Mouse (Mus musculus): ENCODE results near the gene Dll4. TPM values are rescaled to one million over a fixed set of nuclear protein-coding genes. Genes with fewer than 3 reads are reported as not detected.

The Dll4 gene
- total RNA-seq, 4 experiments from 2014 or later = 2.0 to 3.9 (median 3.0) TPM

- DNase-seq (ENCODE audit: low spot score in 2 of 2) = no peak
Measured at GRCm38 (mm10) chr2:119311544-119311943, 14.0 kb upstream of the Dll4 start.

DNA sequence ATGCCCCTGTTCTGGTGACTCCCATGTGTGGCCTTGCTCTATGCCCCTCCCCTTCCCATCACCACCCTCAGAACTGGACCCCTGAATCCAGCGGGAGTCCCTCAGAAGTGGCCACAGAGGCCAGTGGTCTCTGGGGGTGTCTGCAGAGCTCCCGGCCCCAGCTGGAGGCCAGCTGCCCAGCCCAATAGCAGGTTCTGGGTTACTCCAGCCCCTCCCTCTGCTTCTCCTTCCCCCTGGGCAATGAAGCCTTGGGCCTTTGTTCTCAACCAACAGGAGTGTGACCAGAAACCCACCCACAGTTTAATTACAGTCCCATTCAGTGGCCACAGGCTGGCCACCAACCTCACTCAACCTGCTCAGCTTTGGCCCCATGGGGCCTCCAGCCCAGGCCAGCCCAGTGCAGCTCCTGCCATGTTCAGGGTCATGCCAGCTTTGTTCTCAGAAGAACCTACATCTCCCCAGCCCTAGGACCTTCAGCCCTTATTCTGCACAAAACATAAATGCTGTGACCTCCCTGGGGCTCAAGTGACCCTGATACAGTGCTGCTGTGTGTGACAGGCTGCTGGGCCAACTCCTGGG, 13.1 kb upstream of the Dll4 start:
- DNase-seq (ENCODE audit: low spot score in 2 of 2) = no peak

DNA sequence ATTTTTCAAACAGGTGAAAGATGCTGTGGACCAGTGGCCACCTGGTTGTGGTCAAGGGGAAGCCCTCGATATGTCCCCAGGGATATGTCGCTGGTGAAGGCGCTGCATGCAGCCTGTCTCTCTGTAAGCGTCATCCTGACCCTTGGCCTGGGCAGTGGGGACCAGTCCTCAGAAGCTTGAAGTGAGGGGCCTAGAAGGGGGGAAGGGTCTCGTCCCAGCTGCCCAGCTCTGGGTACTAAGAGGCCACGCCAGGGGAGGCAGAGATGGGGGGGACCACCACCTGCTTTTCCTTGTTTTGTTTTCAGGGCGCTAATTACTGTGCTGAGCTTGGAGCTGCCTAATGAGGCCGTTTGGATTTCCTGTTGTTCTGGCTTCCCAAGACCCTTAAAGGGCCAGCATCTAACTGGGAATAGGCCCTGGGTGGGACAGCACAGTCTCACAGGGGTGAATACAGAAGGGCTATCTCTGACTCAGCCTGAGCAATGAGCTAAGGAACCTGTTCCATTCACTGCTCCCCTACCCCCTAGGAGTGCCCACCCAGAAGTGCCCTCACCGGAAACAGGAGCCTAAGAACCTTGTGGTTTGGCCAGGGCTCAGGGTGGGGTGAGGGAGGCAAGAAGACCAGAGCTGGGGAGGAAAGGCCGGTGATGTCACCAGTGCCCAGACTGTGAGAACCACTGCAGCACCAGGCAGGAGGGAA, 11.7 kb upstream of the Dll4 start:
- no peak for DNase-seq (ENCODE audit: low spot score in 2 of 2)

- no peak for DNase-seq (ENCODE audit: low spot score in 2 of 2)
Measured at GRCm38 (mm10) chr2:119314742-119315310, 10.8 kb upstream of the Dll4 start.

GRCm38 (mm10) chr2:119318043-119318710, 7.4 kb upstream of the Dll4 start:
- DNase-seq (ENCODE audit: low spot score in 2 of 2) = no peak

- DNase-seq (ENCODE audit: low spot score in 2 of 2) = no peak
Measured at GRCm38 (mm10) chr2:119320571-119320970, 5.0 kb upstream of the Dll4 start.

DNA sequence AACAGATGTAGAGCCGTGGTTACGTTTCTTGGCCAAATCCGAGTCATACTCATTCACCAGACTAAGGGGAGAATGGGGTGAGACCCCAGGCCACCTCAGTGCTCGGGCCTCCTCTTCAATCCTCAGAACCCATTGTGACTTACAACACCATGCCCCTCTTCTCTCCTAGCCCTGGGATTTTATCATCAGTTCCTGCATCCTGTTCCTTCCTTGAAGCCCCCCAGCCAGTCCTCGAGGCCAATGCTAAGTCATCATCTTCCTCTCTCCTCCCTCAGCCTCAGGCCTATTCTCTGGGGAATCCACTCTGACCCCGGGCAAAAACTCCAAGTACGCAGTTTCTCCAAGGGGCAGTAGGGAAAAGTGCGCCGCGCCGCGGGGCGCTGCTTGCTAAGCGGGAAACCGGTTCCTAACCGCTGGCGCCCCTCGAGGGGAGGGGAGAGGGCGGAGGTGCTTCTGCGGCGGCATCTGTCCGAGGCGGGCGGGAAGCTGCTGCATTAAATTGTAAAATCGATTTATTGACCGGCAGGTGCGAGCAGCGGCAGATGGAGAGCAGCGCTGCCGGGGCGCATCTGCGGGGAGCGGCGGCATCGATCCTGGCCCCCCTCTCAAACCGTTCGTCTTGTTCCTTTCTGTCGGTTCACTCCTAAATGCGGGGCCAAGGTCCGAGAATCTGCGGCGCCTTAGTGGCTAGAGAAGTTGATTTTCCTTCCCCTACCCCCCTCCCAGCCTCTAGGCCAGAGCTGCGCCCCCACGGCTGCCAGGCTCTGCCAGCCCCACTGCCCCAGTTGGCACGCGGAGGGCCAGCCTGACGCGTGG, 3.6 kb upstream of the Dll4 start:
- no peak for DNase-seq (ENCODE audit: low spot score in 2 of 2)

GRCm38 (mm10) chr2:119322587-119323300, 2.8 kb upstream of the Dll4 start:
- peak in 1 of 2 experiments; percentile 53 for DNase-seq (ENCODE audit: low spot score in 2 of 2)

DNA sequence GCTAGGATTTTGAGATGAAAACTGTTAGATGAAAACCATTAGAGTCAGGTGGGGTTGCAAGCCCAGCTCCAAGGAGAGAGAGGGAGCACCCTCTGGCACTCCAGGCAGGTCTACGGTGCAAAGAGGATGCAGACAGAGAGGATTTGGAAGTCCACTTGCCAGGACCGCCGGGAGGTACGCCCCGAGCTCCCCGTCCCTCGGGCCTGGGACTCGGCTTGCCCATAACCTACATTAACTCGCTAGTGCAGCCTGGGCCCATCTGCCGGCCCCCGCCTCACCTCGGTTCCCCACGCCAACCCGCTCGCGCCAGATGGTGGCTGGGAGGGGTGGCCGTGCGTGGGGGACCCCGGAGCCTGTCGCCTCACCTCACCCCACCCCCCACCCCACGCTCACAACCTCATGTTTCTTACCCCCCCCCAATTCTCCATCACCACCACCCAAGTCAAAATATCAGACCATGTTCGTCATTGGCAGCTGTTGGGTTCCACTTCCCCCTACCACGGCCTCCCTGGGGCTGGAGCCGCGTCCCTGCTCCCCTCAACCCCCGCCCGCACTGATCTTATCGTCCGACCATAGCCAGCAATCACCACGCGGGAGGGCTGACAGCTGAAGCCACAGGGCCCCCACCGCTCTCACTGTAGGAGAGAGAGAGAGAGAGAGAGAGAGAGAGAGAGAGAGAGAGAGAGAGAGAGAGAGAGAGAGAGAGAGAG, 1.6 kb upstream of the Dll4 start:
- DNase-seq (ENCODE audit: low spot score in 2 of 2) = no peak

DNA sequence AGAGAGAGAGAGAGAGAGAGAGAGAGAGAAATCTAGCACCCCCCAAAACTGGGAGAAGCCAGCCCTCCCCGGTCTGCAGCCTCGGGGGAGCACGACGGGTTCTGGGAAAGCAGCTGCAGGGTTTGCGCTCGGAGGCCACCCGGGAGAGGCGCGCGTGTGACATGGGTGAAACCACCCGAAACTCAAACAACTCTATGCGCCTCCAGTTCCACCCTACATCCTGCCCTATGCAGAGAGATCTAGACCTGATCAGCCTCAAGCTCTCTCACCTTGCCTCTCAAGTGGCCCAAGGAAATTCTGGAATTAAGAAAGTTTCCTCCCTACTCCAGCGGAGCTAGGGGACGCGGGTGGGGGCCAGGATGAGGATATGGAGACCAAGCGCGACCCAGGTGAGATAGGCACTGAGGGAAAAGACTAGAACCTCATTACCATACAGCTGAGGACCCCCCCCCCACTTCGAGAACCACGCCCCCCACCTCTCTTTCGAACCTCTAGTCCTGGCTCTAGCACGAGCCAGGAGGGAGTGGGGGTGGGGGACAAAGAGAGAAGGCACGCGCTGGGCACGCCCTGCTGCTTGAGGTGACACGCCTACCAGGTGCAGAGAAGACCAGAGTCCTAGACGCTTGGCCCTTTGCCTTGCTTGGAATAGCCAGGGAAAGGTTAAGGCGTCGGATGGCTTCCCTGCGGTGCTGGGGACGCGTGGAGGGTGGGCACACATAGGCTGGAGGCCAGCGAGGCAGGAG, 837 bp upstream of the Dll4 start:
- DNase-seq (ENCODE audit: low spot score in 2 of 2) = no peak

GRCm38 (mm10) chr2:119326161-119327101, 847 bp downstream of the Dll4 start:
- no peak for DNase-seq (ENCODE audit: low spot score in 2 of 2)

DNA sequence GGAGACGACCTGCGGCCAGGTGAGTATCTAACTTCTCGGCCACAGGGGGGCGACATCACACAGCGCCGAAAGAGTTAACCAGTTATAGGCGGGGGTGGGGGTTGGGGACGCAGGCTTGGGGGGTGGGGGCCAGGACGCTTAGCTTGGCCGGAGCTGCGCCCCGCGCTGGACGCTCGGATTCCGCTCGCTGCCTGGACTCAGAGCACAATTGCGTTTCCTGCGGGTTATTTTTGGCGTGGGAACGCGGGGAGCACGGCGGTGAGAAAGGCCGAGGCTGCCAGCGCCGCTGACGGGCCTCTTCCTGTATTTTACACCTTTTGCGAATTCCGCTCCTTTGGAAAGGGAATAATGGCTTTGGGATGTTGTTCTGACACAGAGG, 1.5 kb downstream of the Dll4 start:
- no peak for DNase-seq (ENCODE audit: low spot score in 2 of 2)

DNA sequence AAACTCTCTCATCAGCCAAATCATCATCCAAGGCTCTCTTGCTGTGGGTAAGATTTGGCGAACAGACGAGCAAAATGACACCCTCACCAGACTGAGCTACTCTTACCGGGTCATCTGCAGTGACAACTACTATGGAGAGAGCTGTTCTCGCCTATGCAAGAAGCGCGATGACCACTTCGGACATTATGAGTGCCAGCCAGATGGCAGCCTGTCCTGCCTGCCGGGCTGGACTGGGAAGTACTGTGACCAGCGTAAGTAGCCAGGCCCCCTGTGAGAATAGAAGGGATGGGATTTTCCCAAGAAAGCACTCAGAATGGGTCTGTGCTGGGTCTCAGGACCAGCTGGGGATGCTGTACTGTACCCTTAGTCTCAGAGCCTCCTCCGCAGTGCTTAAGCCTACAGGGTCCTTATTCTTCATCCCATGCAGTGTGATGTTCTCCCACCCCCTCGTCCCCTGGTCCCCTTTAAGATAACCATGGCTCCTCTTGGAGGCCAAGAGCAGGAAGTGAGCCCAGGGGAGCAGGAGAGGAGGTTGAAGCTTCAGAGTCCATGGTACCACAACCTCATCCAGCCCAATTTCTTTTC, 2.5 kb downstream of the Dll4 start:
- DNase-seq (ENCODE audit: low spot score in 2 of 2) = no peak

GRCm38 (mm10) chr2:119328546-119328945, 3.0 kb downstream of the Dll4 start:
- no peak for DNase-seq (ENCODE audit: low spot score in 2 of 2)

GRCm38 (mm10) chr2:119329123-119329817, 3.7 kb downstream of the Dll4 start:
- DNase-seq (ENCODE audit: low spot score in 2 of 2) = no peak

DNA sequence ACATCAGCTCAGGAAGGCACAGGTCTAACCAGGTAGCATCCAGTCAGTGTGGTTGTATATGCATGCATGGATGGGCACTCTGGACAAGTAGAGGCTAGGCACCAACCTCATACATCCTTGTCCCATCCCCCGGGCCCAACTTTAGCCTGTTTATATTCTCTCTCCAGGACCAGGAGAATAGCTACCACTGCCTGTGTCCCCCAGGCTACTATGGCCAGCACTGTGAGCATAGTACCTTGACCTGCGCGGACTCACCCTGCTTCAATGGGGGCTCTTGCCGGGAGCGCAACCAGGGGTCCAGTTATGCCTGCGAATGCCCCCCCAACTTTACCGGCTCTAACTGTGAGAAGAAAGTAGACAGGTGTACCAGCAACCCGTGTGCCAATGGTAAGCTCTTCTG, 5.2 kb downstream of the Dll4 start:
- no peak for DNase-seq (ENCODE audit: low spot score in 2 of 2)

GRCm38 (mm10) chr2:119332177-119332661, 6.6 kb downstream of the Dll4 start:
- no peak for DNase-seq (ENCODE audit: low spot score in 2 of 2)

Data from left cerebral cortex, adult 8-10 months (tissue).